Mouse (Mus musculus) kidney, postnatal 25 days (tissue): Measurements from ENCODE around the gene Kit.

Source experiments
- DNase-seq, 2 experiments: peaks; one replicate each; pipeline ENCODE4 v3.0.0; 2021; ENCODE audit warnings: mixed read lengths in 2 of 2

Kit gene

GRCm38 (mm10) chr5:75647046-75647445, 72.3 kb downstream of the Kit start:
- DNase-seq = no peak

GRCm38 (mm10) chr5:75650566-75650965, 75.8 kb downstream of the Kit start:
- no peak for DNase-seq

GRCm38 (mm10) chr5:75653431-75653830, 78.7 kb downstream of the Kit start:
- DNase-seq = no peak

- no peak for DNase-seq
These were observed 83.9 kb downstream of the Kit start for GRCm38 (mm10) chr5:75658575-75658974.

- DNase-seq = no peak
These were observed 85.6 kb downstream of the Kit start for GRCm38 (mm10) chr5:75660342-75660741.

GRCm38 (mm10) chr5:75662466-75662865, 87.8 kb downstream of the Kit start:
- DNase-seq = no peak

- no peak for DNase-seq
These were observed 89.1 kb downstream of the Kit start for GRCm38 (mm10) chr5:75663768-75664167.

GRCm38 (mm10) chr5:75667083-75667482, 92.4 kb downstream of the Kit start:
- DNase-seq = no peak

- no peak for DNase-seq
These were observed 96.5 kb downstream of the Kit start for GRCm38 (mm10) chr5:75671136-75671788.

- no peak for DNase-seq
These were observed 101.3 kb downstream of the Kit start for GRCm38 (mm10) chr5:75676024-75676423.

- DNase-seq = no peak
These were observed 105.2 kb downstream of the Kit start for GRCm38 (mm10) chr5:75679896-75680295.

GRCm38 (mm10) chr5:75695162-75695809, 120.6 kb downstream of the Kit start:
- no peak for DNase-seq

GRCm38 (mm10) chr5:75696960-75697359, 122.2 kb downstream of the Kit start:
- DNase-seq = no peak

- no peak for DNase-seq
These were observed 123.8 kb downstream of the Kit start for GRCm38 (mm10) chr5:75698556-75698955.

- no peak for DNase-seq
These were observed 124.4 kb downstream of the Kit start for GRCm38 (mm10) chr5:75699081-75699480.

GRCm38 (mm10) chr5:75699516-75699915, 124.8 kb downstream of the Kit start:
- no peak for DNase-seq

- no peak for DNase-seq
These were observed 126.9 kb downstream of the Kit start for GRCm38 (mm10) chr5:75701662-75702061.

- DNase-seq = no peak
These were observed 127.4 kb downstream of the Kit start for GRCm38 (mm10) chr5:75702080-75702479.

- no peak for DNase-seq
These were observed 130.0 kb downstream of the Kit start for GRCm38 (mm10) chr5:75704584-75705175.

- DNase-seq = peak in 1 of 2 experiments; percentile 10
These were observed 130.7 kb downstream of the Kit start for GRCm38 (mm10) chr5:75705421-75705820.
